9 mouse cellular contexts compared by ENCODE assay signal in genomic region chr2:163599226-163599625, GRCm38 (mm10). TPM values are rescaled to one million over a fixed set of nuclear protein-coding genes. Genes with fewer than 3 reads are reported as not detected.
A peak's percentile ranks its signal among the peaks of the same experiment; 100 is the strongest.
DNase-seq lines count a peak whose midpoint lies in the region; ATAC-seq and TF ChIP-seq lines count a peak whose summit lies in the region.
"Had no signal": no experiment of that assay in that cellular context is flagged by ENCODE, and none has a peak within 500 bp of the region (broad histone marks: within the 10 kb centered on the region; RNA-seq: fewer than 3 reads in every experiment).

No protein-coding gene starts in this region.

- H3K27ac ChIP-seq in heart, embryonic 10.5 days, result no peak overlapping the region
- H3K27ac ChIP-seq: embryonic facial prominence, embryonic 12.5 days had no signal

- no peaks in the 10 kb centered on the region for H3K36me3 ChIP-seq in heart, embryonic 10.5 days
- no peaks in the 10 kb centered on the region for H3K36me3 ChIP-seq in splenic B cell, adult 2 months (ENCODE audit: control insufficient read depth, insufficient read depth, low read length, poor library complexity, severe bottlenecking)
- H3K36me3 ChIP-seq: embryonic facial prominence, embryonic 12.5 days had no signal

- no peaks in the 10 kb centered on the region for H3K9me3 ChIP-seq in heart, embryonic 10.5 days
- H3K9me3 ChIP-seq: embryonic facial prominence, embryonic 12.5 days had no signal

- TF ChIP-seq CTCF in Patski (IDR thresholded peaks at IDR 0.05), result peak; percentile 82

- peak; percentile 68 to 84 for DNase-seq in heart, postnatal 10 days
- DNase-seq in heart, embryonic 10.5 days (ENCODE audit: low spot score), result no peak
- DNase-seq in 416B (ENCODE audit: low read depth) (peak; percentile 69), Patski (ENCODE audit: low read depth, low spot score) (no peak)
- DNase-seq in cerebellum, postnatal 4 days (ENCODE audit: low spot score in 2 of 2), result peak; percentile 46 to 64
- DNase-seq in hindlimb bud, embryonic 11.5 days (ENCODE audit: extremely low spot score, low read depth, low spot score), result peak; percentile 14
- DNase-seq in lung, postnatal 14 days, result peak; percentile 77
- peak; percentile 89 for DNase-seq in splenic B cell, adult 2 months (ENCODE audit: low read depth, low spot score)

- H3K4me1 ChIP-seq in heart, embryonic 10.5 days, result peaks cover 18% of the 10 kb centered on the region

- no peak overlapping the region for H3K4me3 ChIP-seq in heart, embryonic 10.5 days
- H3K4me3 ChIP-seq: embryonic facial prominence, embryonic 12.5 days had no signal

- CTCF ChIA-PET in Patski (lab: Charles Lee), result interaction anchor here (0.7 to 6.6 kb wide), 18 partner anchors 13 to 239 kb away, joined by 3 to 67 read pairs (median 4); no protein-coding TSS in a partner anchor

- intact Hi-C loops in heart, postnatal 10 days (cut with DNase I), result loop anchor here (1.0 to 10.0 kb wide), 2 partner anchors 67 to 144 kb away; no protein-coding TSS in a partner anchor

- POLR2A ChIA-PET in Patski (lab: Charles Lee), result interaction anchor here (0.5 kb wide), 1 partner anchor 120 kb away, joined by 3 read pairs; no protein-coding TSS in a partner anchor

- in situ Hi-C loops in Patski (cut with MboI; ENCODE audit: low pct_unique_long_range_greater_than_20kb), result loop anchor here (10.0 kb wide), 1 partner anchor 64 kb away; no protein-coding TSS in a partner anchor

- 0% methylated on average over 1 of the region's 1 CpGs for WGBS in heart, embryonic 10.5 days

- H3K27me3 ChIP-seq in heart, embryonic 10.5 days (ENCODE audit: insufficient read depth, poor library complexity, severe bottlenecking), result no peaks in the 10 kb centered on the region
- H3K27me3 ChIP-seq in Patski, result no peaks in the 10 kb centered on the region
- H3K27me3 ChIP-seq in splenic B cell, adult 2 months (ENCODE audit: control insufficient read depth, insufficient read depth, low read length, poor library complexity, severe bottlenecking), result no peaks in the 10 kb centered on the region
- H3K27me3 ChIP-seq: embryonic facial prominence, embryonic 12.5 days had no signal

- ATAC-seq in Patski, result no peak

RNA-seq across cellular contexts. Expression of gene Ttpal, which starts 2.9 kb away (rescaled TPM):
- 10 to 100 TPM; 13.6 to 14.2 TPM for total RNA-seq in heart, postnatal 10 days (2021)
- 27.5 and 31.8 TPM in 2 replicates for polyA plus RNA-seq in heart, embryonic 10.5 days (2016; fragmentation: Nextera tagmentation; extraction: Ambion mirVana)
- polyA plus RNA-seq in Patski (2021), result 19.4 TPM

RNA-seq across cellular contexts. Expression of gene Serinc3, which starts 45.7 kb away (rescaled TPM):
- 100 to 1,000 TPM; 327 to 358 TPM for total RNA-seq in heart, postnatal 10 days (2021)
- polyA plus RNA-seq in heart, embryonic 10.5 days (2016; fragmentation: Nextera tagmentation; extraction: Ambion mirVana), result 51.1 and 55.2 TPM in 2 replicates
- 238 TPM for polyA plus RNA-seq in Patski (2021)

RNA-seq across cellular contexts. Expression of gene Pkig, which starts 59.0 kb away (rescaled TPM):
- 100 to 1,000 TPM; 177 to 195 TPM for total RNA-seq in heart, postnatal 10 days (2021)
- polyA plus RNA-seq in heart, embryonic 10.5 days (2016; fragmentation: Nextera tagmentation; extraction: Ambion mirVana), result 226 and 259 TPM in 2 replicates
- 87.0 TPM for polyA plus RNA-seq in Patski (2021)

Comparison
In these comparisons a context has a peak if more than half of its experiments do, and no peak if none do; other contexts are left out.
1. DNase-seq: peak in heart, postnatal 10 days (2 of 2), 416B (single experiment), cerebellum, postnatal 4 days (2 of 2), hindlimb bud, embryonic 11.5 days (single experiment), lung, postnatal 14 days (single experiment) and splenic B cell, adult 2 months (single experiment); none in heart, embryonic 10.5 days (single experiment) and Patski (single experiment).